Mouse (Mus musculus): ENCODE measurements around the gene Tia1.
"Not testable (repeated sequence)": the region's sequence is repeated elsewhere in the genome, so short reads cannot be mapped to it uniquely, and the experiment has no call there.

- TF ChIP-seq CTCF (IDR thresholded peaks at IDR 0.05; ENCODE audit: control insufficient read depth, insufficient read depth, insufficient read length); CEBPB (IDR thresholded peaks at IDR 0.05; ENCODE audit: low read depth); MYOG (IDR thresholded peaks at IDR 0.05; ENCODE audit: control insufficient read depth, extremely low read depth, insufficient read length); MYOD1 (IDR thresholded peaks at IDR 0.05; ENCODE audit: control insufficient read depth, insufficient read length, low read depth): not testable (repeated sequence)
These were observed 23.9 kb upstream of the Tia1 start for GRCm38 (mm10) chr6:86380112-86380511.

Data from C2C12 (cell line).